In genomic region chr2:38100289-38100688, GRCm38 (mm10) we compare ENCODE assay signal across 11 mouse cellular contexts.
A peak's percentile ranks its signal among the peaks of the same experiment; 100 is the strongest.
DNase-seq lines count a peak whose midpoint lies in the region; ATAC-seq lines count a peak whose summit lies in the region.
"Had no signal": no experiment of that assay in that cellular context is flagged by ENCODE, and none has a peak within 500 bp of the region (broad histone marks: within the 10 kb centered on the region; RNA-seq: fewer than 3 reads in every experiment).

No protein-coding gene starts in this region.

- no peaks in the 10 kb centered on the region for H3K9me3 ChIP-seq in forebrain, embryonic 16.5 days (ENCODE audit: control insufficient read depth, low read length)
- no peaks in the 10 kb centered on the region for H3K9me3 ChIP-seq in midbrain, embryonic 15.5 days
- H3K9me3 ChIP-seq: G1E; hindbrain, embryonic 12.5 days; limb, embryonic 15.5 days had no signal

- peaks cover 36% of the 10 kb centered on the region for H3K4me1 ChIP-seq in forebrain, embryonic 16.5 days (replicated peaks; ENCODE audit: control insufficient read depth, insufficient read depth, low read length)
- peaks cover 26% of the 10 kb centered on the region for H3K4me1 ChIP-seq in midbrain, embryonic 15.5 days

- DNase-seq in kidney, postnatal 10 days = peak; percentile 11
- no peak for DNase-seq in kidney, adult 18-20 months
- DNase-seq in cerebellum, postnatal 14 days = peak; percentile 16 to 46
- no peak for DNase-seq in frontal cortex, postnatal 10 days (ENCODE audit: low spot score in 2 of 2)
- no peak for DNase-seq in urinary bladder, adult 18-20 months (ENCODE audit: low spot score in 2 of 2)

- ATAC-seq in forebrain, embryonic 16.5 days = no peak
- ATAC-seq in midbrain, embryonic 15.5 days (replicated peaks) = no peak
- ATAC-seq in activated CD4-positive, CD25-positive, alpha-beta regulatory T cell, adult 4 months = no peak

- H3K9ac ChIP-seq in forebrain, embryonic 16.5 days (replicated peaks; ENCODE audit: low read depth, low read length) = no peak overlapping the region
- H3K9ac ChIP-seq in midbrain, embryonic 15.5 days = no peak overlapping the region
- H3K9ac ChIP-seq: hindbrain, embryonic 12.5 days; limb, embryonic 15.5 days had no signal

- no peak overlapping the region for H3K4me2 ChIP-seq in forebrain, embryonic 16.5 days (ENCODE audit: low read length)
- H3K4me2 ChIP-seq in midbrain, embryonic 15.5 days = no peak overlapping the region
- H3K4me2 ChIP-seq: hindbrain, embryonic 12.5 days; limb, embryonic 15.5 days had no signal

- 17% methylated on average over 7 of the region's 7 CpGs for WGBS in forebrain, embryonic 16.5 days
- WGBS in midbrain, embryonic 15.5 days = 19% methylated on average over 7 of the region's 7 CpGs

- no peak overlapping the region for H3K4me3 ChIP-seq in forebrain, embryonic 16.5 days (replicated peaks; ENCODE audit: low read length)
- H3K4me3 ChIP-seq in midbrain, embryonic 15.5 days = no peak overlapping the region
- H3K4me3 ChIP-seq: hindbrain, embryonic 12.5 days; limb, embryonic 15.5 days had no signal

- 0 out of 2 replicates have a peak overlapping the region, but pooled peaks have one; percentile 2 for H3K27ac ChIP-seq in forebrain, embryonic 16.5 days (ENCODE audit: low read length)
- H3K27ac ChIP-seq in midbrain, embryonic 15.5 days = peak overlapping the region; percentile 44; the same call in 1 of the 2 replicates
- H3K27ac ChIP-seq: hindbrain, embryonic 12.5 days; limb, embryonic 15.5 days had no signal

- H3K27me3 ChIP-seq in forebrain, embryonic 16.5 days (replicated peaks; ENCODE audit: control insufficient read depth, insufficient read depth, low read length) = no peaks in the 10 kb centered on the region
- no peaks in the 10 kb centered on the region for H3K27me3 ChIP-seq in midbrain, embryonic 15.5 days (replicated peaks)
- H3K27me3 ChIP-seq: hindbrain, embryonic 12.5 days; limb, embryonic 15.5 days had no signal

- H3K36me3 ChIP-seq in forebrain, embryonic 16.5 days (ENCODE audit: control insufficient read depth, insufficient read depth) = no peaks in the 10 kb centered on the region
- H3K36me3 ChIP-seq in midbrain, embryonic 15.5 days (replicated peaks) = no peaks in the 10 kb centered on the region
- H3K36me3 ChIP-seq: hindbrain, embryonic 12.5 days; limb, embryonic 15.5 days had no signal

Comparison
In these comparisons a context has a peak if more than half of its experiments do, and no peak if none do; other contexts are left out.
1. DNase-seq: peak in kidney, postnatal 10 days (single experiment) and cerebellum, postnatal 14 days (2 of 2); none in kidney, adult 18-20 months (single experiment), frontal cortex, postnatal 10 days (0 of 2) and urinary bladder, adult 18-20 months (0 of 2).